19 mouse cellular contexts compared by ENCODE assay signal in genomic region chr6:105604234-105604633, GRCm38 (mm10).
"Had no signal": no experiment of that assay in that cellular context is flagged by ENCODE, and none has a peak within 500 bp of the region (broad histone marks: within the 10 kb centered on the region; RNA-seq: fewer than 3 reads in every experiment).

No protein-coding gene starts in this region.

- H3K9ac ChIP-seq: limb, embryonic 12.5 days; limb, embryonic 15.5 days; liver, embryonic 14.5 days; liver, postnatal 0 days; lung, embryonic 15.5 days; stomach, embryonic 15.5 days had no signal

- H3K27me3 ChIP-seq: limb, embryonic 12.5 days; limb, embryonic 15.5 days; lung, embryonic 15.5 days; stomach, embryonic 15.5 days had no signal

- H3K4me3 ChIP-seq: limb, embryonic 12.5 days; limb, embryonic 15.5 days; lung, embryonic 15.5 days; stomach, embryonic 15.5 days had no signal

- DNase-seq: kidney, postnatal 14 days; kidney, postnatal 4 days; left cerebral cortex, postnatal 4 days; liver, postnatal 0 days; lung, postnatal 10 days; lung, postnatal 36 days; midbrain, embryonic 14.5 days; right cerebral cortex, postnatal 25 days; spleen, adult 18-20 months; thymus, adult 2 months; thymus, postnatal 14 days; thymus, postnatal 4 days had no signal

- H3K4me2 ChIP-seq: limb, embryonic 12.5 days; limb, embryonic 15.5 days; liver, embryonic 11.5 days; lung, embryonic 15.5 days; midbrain, embryonic 11.5 days; stomach, embryonic 15.5 days had no signal

- ATAC-seq: liver, postnatal 0 days had no signal

- H3K36me3 ChIP-seq: limb, embryonic 12.5 days; limb, embryonic 15.5 days; lung, embryonic 15.5 days; stomach, embryonic 15.5 days had no signal

- H3K4me1 ChIP-seq: limb, embryonic 12.5 days; limb, embryonic 15.5 days; lung, embryonic 15.5 days; stomach, embryonic 15.5 days had no signal

- H3K27ac ChIP-seq: limb, embryonic 12.5 days; limb, embryonic 15.5 days; liver, embryonic 14.5 days; lung, embryonic 15.5 days; stomach, embryonic 15.5 days had no signal

- H3K9me3 ChIP-seq: limb, embryonic 12.5 days; limb, embryonic 15.5 days; lung, embryonic 15.5 days; stomach, embryonic 15.5 days had no signal
